Mouse (Mus musculus) neural tube, embryonic 12.5 days (tissue): ENCODE results near the gene Usp30. TPM values are rescaled to one million over a fixed set of nuclear protein-coding genes. Genes with fewer than 3 reads are reported as not detected.
A peak's percentile ranks its signal among the peaks of the same experiment; 100 is the strongest.

Source experiments
- ATAC-seq: fragments of 200-750 bp; cut with Nextera tagmentation; 2 replicates; pipeline ENCODE4 v1.8.0; 2017; ENCODE audit warnings: low read depth, mild to moderate bottlenecking, moderate TSS enrichment, moderate library complexity; ENCODE audit not compliant: low FRiP score
- H3K27ac ChIP-seq: fragments of 300-500 bp; sonication (generic); 2 replicates; pipeline ENCODE4 v1.5.1; 2016
- H3K27me3 ChIP-seq: fragments of 300-500 bp; sonication (generic); replicated peaks from 2 replicates; pipeline ENCODE4 v1.6.1; 2016; ENCODE audit warnings: mild to moderate bottlenecking
- H3K36me3 ChIP-seq: fragments of 300-500 bp; sonication (generic); 2 replicates; pipeline ENCODE4 v1.6.1; 2016; ENCODE audit warnings: mild to moderate bottlenecking
- H3K4me1 ChIP-seq: fragments of 300-500 bp; sonication (generic); 2 replicates; pipeline ENCODE4 v1.6.1; 2016
- H3K4me2 ChIP-seq: fragments of 300-500 bp; sonication (generic); replicated peaks from 2 replicates; pipeline ENCODE4 v1.6.1; 2016; ENCODE audit warnings: mild to moderate bottlenecking
- H3K4me3 ChIP-seq: fragments of 300-500 bp; sonication (generic); 2 replicates; pipeline ENCODE4 v1.5.1; 2016
- H3K9ac ChIP-seq: fragments of 300-500 bp; sonication (generic); 2 replicates; pipeline ENCODE4 v1.6.1; 2016; ENCODE audit warnings: mild to moderate bottlenecking
- H3K9me3 ChIP-seq: fragments of 300-500 bp; sonication (generic); 2 replicates; pipeline ENCODE4 v1.6.1; 2016; ENCODE audit warnings: mild to moderate bottlenecking
- WGBS: fragments of 180-500 bp; shearing (Covaris S2); methylation state at CpG from one replicate; pipeline ENCODE4 v1.1.7; 2016; 5-methylcytosine and 5-hydroxymethylcytosine counted together
- polyA plus RNA-seq: library from polyadenylated mRNA; unstranded; fragments of >200 nt; fragmentation: Nextera tagmentation; extraction: Ambion mirVana; gene quantifications from 2 replicates; pipeline ENCODE4 v1.2.1, GENCODE M21; 2016

Gene Usp30
- polyA plus RNA-seq, 1 experiment from 2014 or later = 18.4 TPM

- H3K36me3 ChIP-seq = peaks cover 21% of the 10 kb centered on the region
- no peak for ATAC-seq
- WGBS = 86% methylated on average over 4 of the region's 4 CpGs
- no peaks in the 10 kb centered on the region for H3K9me3 ChIP-seq
- H3K27ac ChIP-seq = no peak overlapping the region
- no peaks in the 10 kb centered on the region for H3K27me3 ChIP-seq
- H3K4me2 ChIP-seq = no peak overlapping the region
- H3K9ac ChIP-seq = no peak overlapping the region
- H3K4me1 ChIP-seq = no peaks in the 10 kb centered on the region; the same call in 1 of the 2 replicates
- no peak overlapping the region for H3K4me3 ChIP-seq
These were observed 21.5 kb upstream of the Usp30 start for GRCm38 (mm10) chr5:114043800-114044199.

GRCm38 (mm10) chr5:114045134-114045533 is 20.1 kb upstream of the Usp30 start:
- Histone ChIP-seq H3K9ac (no peak overlapping the region), H3K27ac (no peak overlapping the region), H3K4me1 (no peaks in the 10 kb centered on the region; the same call in 1 of the 2 replicates), H3K4me2 (no peak overlapping the region), H3K9me3 (no peaks in the 10 kb centered on the region), H3K27me3 (no peaks in the 10 kb centered on the region), H3K4me3 (no peak overlapping the region), H3K36me3 (peaks cover 21% of the 10 kb centered on the region)
- WGBS = 67% methylated on average over 1 of the region's 1 CpGs
- no peak for ATAC-seq

GRCm38 (mm10) chr5:114046151-114046550 is 19.1 kb upstream of the Usp30 start:
- no peak for ATAC-seq
- peaks cover 18% of the 10 kb centered on the region for H3K36me3 ChIP-seq
- no peak overlapping the region for H3K4me3 ChIP-seq
- no peaks in the 10 kb centered on the region; the same call in 1 of the 2 replicates for H3K4me1 ChIP-seq
- no peaks in the 10 kb centered on the region for H3K27me3 ChIP-seq
- no peak overlapping the region for H3K27ac ChIP-seq
- no peak overlapping the region for H3K4me2 ChIP-seq
- no peaks in the 10 kb centered on the region for H3K9me3 ChIP-seq
- no peak overlapping the region for H3K9ac ChIP-seq
- 84% methylated on average over 3 of the region's 3 CpGs for WGBS

GRCm38 (mm10) chr5:114046604-114047003 is 18.7 kb upstream of the Usp30 start:
- Histone ChIP-seq H3K27ac (no peak overlapping the region), H3K4me3 (no peak overlapping the region), H3K9ac (no peak overlapping the region), H3K36me3 (peaks cover 18% of the 10 kb centered on the region), H3K9me3 (no peaks in the 10 kb centered on the region), H3K4me1 (no peaks in the 10 kb centered on the region; the same call in 1 of the 2 replicates), H3K27me3 (no peaks in the 10 kb centered on the region), H3K4me2 (no peak overlapping the region)
- no peak for ATAC-seq
- 54% methylated on average over 3 of the region's 3 CpGs for WGBS

- H3K9ac ChIP-seq = no peak overlapping the region
- 84% methylated on average over 5 of the region's 5 CpGs for WGBS
- no peaks in the 10 kb centered on the region; the same call in 1 of the 2 replicates for H3K4me1 ChIP-seq
- H3K27me3 ChIP-seq = no peaks in the 10 kb centered on the region
- H3K36me3 ChIP-seq = peaks cover 13% of the 10 kb centered on the region
- no peaks in the 10 kb centered on the region for H3K9me3 ChIP-seq
- H3K4me3 ChIP-seq = no peak overlapping the region
- H3K27ac ChIP-seq = no peak overlapping the region
- H3K4me2 ChIP-seq = no peak overlapping the region
- no peak for ATAC-seq
These were observed 18.1 kb upstream of the Usp30 start for GRCm38 (mm10) chr5:114047182-114047581.

- Histone ChIP-seq H3K4me3 (no peak overlapping the region), H3K27me3 (no peaks in the 10 kb centered on the region), H3K9ac (no peak overlapping the region), H3K4me2 (no peak overlapping the region), H3K36me3 (peaks cover 3% of the 10 kb centered on the region; the same call in 1 of the 2 replicates), H3K9me3 (no peaks in the 10 kb centered on the region), H3K27ac (no peak overlapping the region), H3K4me1 (no peaks in the 10 kb centered on the region; the same call in 1 of the 2 replicates)
- WGBS = 58% methylated on average over 12 of the region's 12 CpGs
- no peak for ATAC-seq
These were observed 16.4 kb upstream of the Usp30 start for GRCm38 (mm10) chr5:114048731-114049308.

GRCm38 (mm10) chr5:114052246-114052761 is 13.0 kb upstream of the Usp30 start:
- H3K9ac ChIP-seq = no peak overlapping the region
- no peaks in the 10 kb centered on the region; the same call in 1 of the 2 replicates for H3K36me3 ChIP-seq
- H3K4me1 ChIP-seq = no peaks in the 10 kb centered on the region; the same call in 1 of the 2 replicates
- 32% methylated on average over 9 of the region's 9 CpGs for WGBS
- no peak for ATAC-seq
- no peaks in the 10 kb centered on the region for H3K27me3 ChIP-seq
- peak overlapping the region; percentile 24 for H3K4me2 ChIP-seq
- no peak overlapping the region for H3K4me3 ChIP-seq
- H3K27ac ChIP-seq = no peak overlapping the region
- no peaks in the 10 kb centered on the region for H3K9me3 ChIP-seq

GRCm38 (mm10) chr5:114057129-114057731 is 8.0 kb upstream of the Usp30 start:
- H3K9ac ChIP-seq = no peak overlapping the region
- H3K4me2 ChIP-seq = no peak overlapping the region
- WGBS = 73% methylated on average over 9 of the region's 9 CpGs
- H3K4me1 ChIP-seq = no peaks in the 10 kb centered on the region; the same call in 1 of the 2 replicates
- no peak overlapping the region for H3K27ac ChIP-seq
- H3K27me3 ChIP-seq = no peaks in the 10 kb centered on the region; the same call in 1 of the 2 replicates
- no peak overlapping the region for H3K4me3 ChIP-seq
- peaks cover 12% of the 10 kb centered on the region for H3K36me3 ChIP-seq
- no peak for ATAC-seq
- no peaks in the 10 kb centered on the region for H3K9me3 ChIP-seq

- Histone ChIP-seq H3K4me3 (no peak overlapping the region), H3K27ac (no peak overlapping the region), H3K4me1 (no peaks in the 10 kb centered on the region), H3K36me3 (peaks cover 21% of the 10 kb centered on the region), H3K27me3 (no peaks in the 10 kb centered on the region; the same call in 1 of the 2 replicates), H3K9me3 (no peaks in the 10 kb centered on the region), H3K4me2 (no peak overlapping the region), H3K9ac (no peak overlapping the region)
- WGBS = 43% methylated on average over 7 of the region's 7 CpGs
- ATAC-seq = no peak
These were observed 3.6 kb upstream of the Usp30 start for GRCm38 (mm10) chr5:114061675-114062074.

- H3K4me1 ChIP-seq = no peaks in the 10 kb centered on the region
- peaks cover 17% of the 10 kb centered on the region for H3K36me3 ChIP-seq
- WGBS = 69% methylated on average over 4 of the region's 4 CpGs
- no peaks in the 10 kb centered on the region for H3K9me3 ChIP-seq
- H3K27ac ChIP-seq = no peak overlapping the region
- no peak for ATAC-seq
- no peak overlapping the region for H3K9ac ChIP-seq
- H3K4me2 ChIP-seq = no peak overlapping the region
- H3K4me3 ChIP-seq = no peak overlapping the region
- H3K27me3 ChIP-seq = no peaks in the 10 kb centered on the region; the same call in 1 of the 2 replicates
These were observed 1.3 kb upstream of the Usp30 start for GRCm38 (mm10) chr5:114063958-114064357.

- Histone ChIP-seq H3K4me1 (no peaks in the 10 kb centered on the region), H3K4me2 (no peak overlapping the region), H3K4me3 (no peak overlapping the region), H3K9ac (no peak overlapping the region), H3K27me3 (no peaks in the 10 kb centered on the region; the same call in 1 of the 2 replicates), H3K36me3 (peaks cover 10% of the 10 kb centered on the region), H3K9me3 (no peaks in the 10 kb centered on the region), H3K27ac (no peak overlapping the region)
- no peak for ATAC-seq
- WGBS = 52% methylated on average over 6 of the region's 6 CpGs
These were observed 1.3 kb downstream of the Usp30 start for GRCm38 (mm10) chr5:114066601-114067000.

GRCm38 (mm10) chr5:114067543-114067942 is 2.3 kb downstream of the Usp30 start:
- Histone ChIP-seq H3K27me3 (no peaks in the 10 kb centered on the region), H3K4me1 (no peaks in the 10 kb centered on the region), H3K36me3 (peaks cover 9% of the 10 kb centered on the region), H3K9me3 (no peaks in the 10 kb centered on the region), H3K27ac (no peak overlapping the region), H3K9ac (no peak overlapping the region), H3K4me3 (no peak overlapping the region), H3K4me2 (no peak overlapping the region)
- no peak for ATAC-seq
- WGBS = 87% methylated on average over 9 of the region's 9 CpGs
